Mouse (Mus musculus): ENCODE data around the gene Dpp10. TPM values are rescaled to one million over a fixed set of nuclear protein-coding genes. Genes with fewer than 3 reads are reported as not detected.

The Dpp10 gene
- polyA plus RNA-seq, 1 experiment from 2014 or later, result not detected

GRCm38 (mm10) chr1:123846881-123847280, 198.5 kb downstream of the Dpp10 start:
- H3K36me3 ChIP-seq (ENCODE audit: insufficient read depth, low read length), result no peaks in the 10 kb centered on the region
- no peak for TF ChIP-seq EP300 (IDR thresholded peaks at IDR 0.05)
- no peak for TF ChIP-seq CTCF (IDR thresholded peaks at IDR 0.05)
- H3K9me3 ChIP-seq (ENCODE audit: low read length), result no peaks in the 10 kb centered on the region
- H3K9ac ChIP-seq (replicated peaks; ENCODE audit: low read depth), result no peak overlapping the region
- DNase-seq (ENCODE audit: low spot score), result no peak
- no peak for ATAC-seq
- H3K27me3 ChIP-seq (replicated peaks; ENCODE audit: insufficient read depth, low read length), result no peaks in the 10 kb centered on the region
- no peak overlapping the region for H3K27ac ChIP-seq (ENCODE audit: low read length)
- no peaks in the 10 kb centered on the region for H3K4me1 ChIP-seq (ENCODE audit: insufficient read depth, low read depth, low read length)
- WGBS, result 88% methylated on average over 3 of the region's 3 CpGs
- no peak overlapping the region for H3K4me2 ChIP-seq (replicated peaks; ENCODE audit: low read depth, low read length)
- H3K4me3 ChIP-seq (ENCODE audit: low read depth, low read length), result no peak overlapping the region

- Histone ChIP-seq H3K27me3 (replicated peaks; ENCODE audit: insufficient read depth, low read length) (no peaks in the 10 kb centered on the region), H3K36me3 (ENCODE audit: insufficient read depth, low read length) (no peaks in the 10 kb centered on the region), H3K4me3 (ENCODE audit: low read depth, low read length) (no peak overlapping the region), H3K4me1 (ENCODE audit: insufficient read depth, low read depth, low read length) (no peaks in the 10 kb centered on the region), H3K27ac (ENCODE audit: low read length) (no peak overlapping the region), H3K4me2 (replicated peaks; ENCODE audit: low read depth, low read length) (no peak overlapping the region), H3K9me3 (ENCODE audit: low read length) (no peaks in the 10 kb centered on the region), H3K9ac (replicated peaks; ENCODE audit: low read depth) (no peak overlapping the region)
- WGBS, result 11% methylated on average over 1 of the region's 1 CpGs
- ATAC-seq (no peak), DNase-seq (ENCODE audit: low spot score) (no peak)
- TF ChIP-seq CTCF (IDR thresholded peaks at IDR 0.05), result no peak
- no peak for TF ChIP-seq EP300 (IDR thresholded peaks at IDR 0.05)
These were observed 244.2 kb downstream of the Dpp10 start for GRCm38 (mm10) chr1:123801206-123801605.

GRCm38 (mm10) chr1:123765511-123765910, 279.8 kb downstream of the Dpp10 start:
- TF ChIP-seq EP300 (IDR thresholded peaks at IDR 0.05), result no peak
- TF ChIP-seq CTCF (IDR thresholded peaks at IDR 0.05), result no peak
- H3K27ac ChIP-seq (ENCODE audit: low read length), result no peak overlapping the region
- no peak overlapping the region for H3K4me2 ChIP-seq (replicated peaks; ENCODE audit: low read depth, low read length)
- H3K9ac ChIP-seq (replicated peaks; ENCODE audit: low read depth), result no peak overlapping the region
- H3K9me3 ChIP-seq (ENCODE audit: low read length), result no peaks in the 10 kb centered on the region
- WGBS, result 81% methylated on average over 2 of the region's 2 CpGs
- H3K4me3 ChIP-seq (ENCODE audit: low read depth, low read length), result no peak overlapping the region
- no peak for ATAC-seq
- H3K36me3 ChIP-seq (ENCODE audit: insufficient read depth, low read length), result no peaks in the 10 kb centered on the region
- no peaks in the 10 kb centered on the region for H3K4me1 ChIP-seq (ENCODE audit: insufficient read depth, low read depth, low read length)
- H3K27me3 ChIP-seq (replicated peaks; ENCODE audit: insufficient read depth, low read length), result no peaks in the 10 kb centered on the region
- no peak for DNase-seq (ENCODE audit: low spot score)

- no peak for TF ChIP-seq EP300 (IDR thresholded peaks at IDR 0.05)
- TF ChIP-seq CTCF (IDR thresholded peaks at IDR 0.05), result no peak
These were observed 283.1 kb downstream of the Dpp10 start for GRCm38 (mm10) chr1:123762272-123762671.

GRCm38 (mm10) chr1:123756055-123756454, 289.3 kb downstream of the Dpp10 start:
- TF ChIP-seq EP300 (IDR thresholded peaks at IDR 0.05), result no peak
- no peak for TF ChIP-seq CTCF (IDR thresholded peaks at IDR 0.05)
- H3K27me3 ChIP-seq (replicated peaks; ENCODE audit: insufficient read depth, low read length), result no peaks in the 10 kb centered on the region
- H3K27ac ChIP-seq (ENCODE audit: low read length), result no peak overlapping the region
- no peaks in the 10 kb centered on the region for H3K9me3 ChIP-seq (ENCODE audit: low read length)
- no peak overlapping the region for H3K4me3 ChIP-seq (ENCODE audit: low read depth, low read length)
- ATAC-seq, result no peak
- no peaks in the 10 kb centered on the region for H3K36me3 ChIP-seq (ENCODE audit: insufficient read depth, low read length)
- H3K9ac ChIP-seq (replicated peaks; ENCODE audit: low read depth), result no peak overlapping the region
- no peaks in the 10 kb centered on the region for H3K4me1 ChIP-seq (ENCODE audit: insufficient read depth, low read depth, low read length)
- no peak overlapping the region for H3K4me2 ChIP-seq (replicated peaks; ENCODE audit: low read depth, low read length)
- no peak for DNase-seq (ENCODE audit: low spot score)

More at GRCm38 (mm10) chr1:123762272-123762671, 283.1 kb downstream of the Dpp10 start:
- DNase-seq (ENCODE audit: low spot score) (no peak), ATAC-seq (no peak)
- WGBS, result 85% methylated on average over 3 of the region's 3 CpGs
- Histone ChIP-seq H3K4me1 (ENCODE audit: insufficient read depth, low read depth, low read length) (no peaks in the 10 kb centered on the region), H3K9me3 (ENCODE audit: low read length) (no peaks in the 10 kb centered on the region), H3K27ac (ENCODE audit: low read length) (no peak overlapping the region), H3K4me2 (replicated peaks; ENCODE audit: low read depth, low read length) (no peak overlapping the region), H3K36me3 (ENCODE audit: insufficient read depth, low read length) (no peaks in the 10 kb centered on the region), H3K27me3 (replicated peaks; ENCODE audit: insufficient read depth, low read length) (no peaks in the 10 kb centered on the region), H3K4me3 (ENCODE audit: low read depth, low read length) (no peak overlapping the region), H3K9ac (replicated peaks; ENCODE audit: low read depth) (no peak overlapping the region)

GRCm38 (mm10) chr1:123707292-123707691, 338.1 kb downstream of the Dpp10 start:
- Histone ChIP-seq H3K4me1 (ENCODE audit: insufficient read depth, low read depth, low read length) (no peaks in the 10 kb centered on the region), H3K4me2 (replicated peaks; ENCODE audit: low read depth, low read length) (no peak overlapping the region), H3K4me3 (ENCODE audit: low read depth, low read length) (no peak overlapping the region), H3K36me3 (ENCODE audit: insufficient read depth, low read length) (no peaks in the 10 kb centered on the region), H3K9me3 (ENCODE audit: low read length) (no peaks in the 10 kb centered on the region), H3K9ac (replicated peaks; ENCODE audit: low read depth) (no peak overlapping the region), H3K27ac (ENCODE audit: low read length) (no peak overlapping the region), H3K27me3 (replicated peaks; ENCODE audit: insufficient read depth, low read length) (no peaks in the 10 kb centered on the region)
- WGBS, result 68% methylated on average over 3 of the region's 3 CpGs
- no peak for TF ChIP-seq CTCF (IDR thresholded peaks at IDR 0.05)
- no peak for TF ChIP-seq EP300 (IDR thresholded peaks at IDR 0.05)
- ATAC-seq, result no peak
- no peak for DNase-seq (ENCODE audit: low spot score)

GRCm38 (mm10) chr1:123658409-123658808, 386.9 kb downstream of the Dpp10 start:
- no peak overlapping the region for H3K4me2 ChIP-seq (replicated peaks; ENCODE audit: low read depth, low read length)
- ATAC-seq, result no peak
- no peaks in the 10 kb centered on the region for H3K36me3 ChIP-seq (ENCODE audit: insufficient read depth, low read length)
- H3K27ac ChIP-seq (ENCODE audit: low read length), result no peak overlapping the region
- H3K4me3 ChIP-seq (ENCODE audit: low read depth, low read length), result no peak overlapping the region
- no peaks in the 10 kb centered on the region for H3K27me3 ChIP-seq (replicated peaks; ENCODE audit: insufficient read depth, low read length)
- 64% methylated on average over 2 of the region's 2 CpGs for WGBS
- H3K4me1 ChIP-seq (ENCODE audit: insufficient read depth, low read depth, low read length), result no peaks in the 10 kb centered on the region
- no peak overlapping the region for H3K9ac ChIP-seq (replicated peaks; ENCODE audit: low read depth)
- TF ChIP-seq EP300 (IDR thresholded peaks at IDR 0.05) (no peak), CTCF (IDR thresholded peaks at IDR 0.05) (no peak)
- no peaks in the 10 kb centered on the region for H3K9me3 ChIP-seq (ENCODE audit: low read length)
- no peak for DNase-seq (ENCODE audit: low spot score)

Data from lung, postnatal 0 days (tissue).